Mouse (Mus musculus): Measurements from ENCODE around the gene Pank4. TPM values are rescaled to one million over a fixed set of nuclear protein-coding genes. Genes with fewer than 3 reads are reported as not detected.
A peak's percentile ranks its signal among the peaks of the same experiment; 100 is the strongest.

Pank4 gene
- polyA plus RNA-seq, 1 experiment from 2014 or later: 51.0 TPM

GRCm38 (mm10) chr4:154952461-154953241 is 11.3 kb upstream of the Pank4 start:
- 2% methylated on average over 26 of the region's 26 CpGs for WGBS
- no peak for DNase-seq
- TF ChIP-seq CTCF (IDR thresholded peaks at IDR 0.05; ENCODE audit: low read depth): no peak

GRCm38 (mm10) chr4:154956604-154957003 is 7.3 kb upstream of the Pank4 start:
- no peak for TF ChIP-seq CTCF (IDR thresholded peaks at IDR 0.05; ENCODE audit: low read depth)
- Histone ChIP-seq H3K27me3 (ENCODE audit: insufficient read depth, low read length) (peaks cover 82% of the 10 kb centered on the region), H3K4me3 (ENCODE audit: low read depth, low read length) (no peak overlapping the region), H3K9me3 (ENCODE audit: low read depth, low read length) (no peaks in the 10 kb centered on the region), H3K36me3 (ENCODE audit: insufficient read depth) (no peaks in the 10 kb centered on the region), H3K4me1 (ENCODE audit: insufficient read depth) (peaks cover 11% of the 10 kb centered on the region), H3K27ac (ENCODE audit: low read depth) (no peak overlapping the region), H3K4me2 (no peak overlapping the region), H3K9ac (no peak overlapping the region)
- 39% methylated on average over 9 of the region's 9 CpGs for WGBS
- ATAC-seq (ENCODE audit: insufficient read depth) (no peak), DNase-seq (no peak)

More at GRCm38 (mm10) chr4:154952461-154953241, 11.3 kb upstream of the Pank4 start:
- H3K4me2 ChIP-seq: no peak overlapping the region
- ATAC-seq (ENCODE audit: insufficient read depth): no peak
- H3K4me3 ChIP-seq (ENCODE audit: low read depth, low read length): no peak overlapping the region
- peaks cover 80% of the 10 kb centered on the region for H3K27me3 ChIP-seq (ENCODE audit: insufficient read depth, low read length)
- peaks cover 4% of the 10 kb centered on the region; the same call in 1 of the 2 replicates for H3K4me1 ChIP-seq (ENCODE audit: insufficient read depth)
- H3K36me3 ChIP-seq (ENCODE audit: insufficient read depth): no peaks in the 10 kb centered on the region
- no peak overlapping the region for H3K27ac ChIP-seq (ENCODE audit: low read depth)
- no peak overlapping the region for H3K9ac ChIP-seq
- H3K9me3 ChIP-seq (ENCODE audit: low read depth, low read length): no peaks in the 10 kb centered on the region

GRCm38 (mm10) chr4:154957289-154957993 is 6.5 kb upstream of the Pank4 start:
- no peak for TF ChIP-seq CTCF (IDR thresholded peaks at IDR 0.05; ENCODE audit: low read depth)
- Histone ChIP-seq H3K4me2 (peak overlapping the region; percentile 53; the same call in 1 of the 2 replicates), H3K9me3 (ENCODE audit: low read depth, low read length) (no peaks in the 10 kb centered on the region), H3K36me3 (ENCODE audit: insufficient read depth) (no peaks in the 10 kb centered on the region), H3K4me1 (ENCODE audit: insufficient read depth) (peaks cover 11% of the 10 kb centered on the region), H3K27ac (ENCODE audit: low read depth) (no peak overlapping the region), H3K4me3 (ENCODE audit: low read depth, low read length) (no peak overlapping the region), H3K9ac (no peak overlapping the region; the same call in 1 of the 2 replicates), H3K27me3 (ENCODE audit: insufficient read depth, low read length) (peaks cover 82% of the 10 kb centered on the region)
- ATAC-seq (ENCODE audit: insufficient read depth) (no peak), DNase-seq (peak; percentile 37)
- 35% methylated on average over 13 of the region's 13 CpGs for WGBS

GRCm38 (mm10) chr4:154958171-154958570 is 5.8 kb upstream of the Pank4 start:
- Histone ChIP-seq H3K27me3 (ENCODE audit: insufficient read depth, low read length) (peaks cover 82% of the 10 kb centered on the region), H3K27ac (ENCODE audit: low read depth) (no peak overlapping the region), H3K36me3 (ENCODE audit: insufficient read depth) (no peaks in the 10 kb centered on the region), H3K9ac (peak overlapping the region; percentile 3), H3K9me3 (ENCODE audit: low read depth, low read length) (no peaks in the 10 kb centered on the region), H3K4me1 (ENCODE audit: insufficient read depth) (peaks cover 11% of the 10 kb centered on the region), H3K4me3 (ENCODE audit: low read depth, low read length) (0 out of 2 replicates have a peak overlapping the region, but pooled peaks have one; percentile 7), H3K4me2 (peak overlapping the region; percentile 53)
- no peak for TF ChIP-seq CTCF (IDR thresholded peaks at IDR 0.05; ENCODE audit: low read depth)
- WGBS: 1% methylated on average over 15 of the region's 15 CpGs
- ATAC-seq (ENCODE audit: insufficient read depth): 0 out of 2 replicates have a peak, but pooled peaks have one; percentile 33
- DNase-seq: peak; percentile 70

GRCm38 (mm10) chr4:154958621-154959020 is 5.3 kb upstream of the Pank4 start:
- no peak overlapping the region for H3K4me3 ChIP-seq (ENCODE audit: low read depth, low read length)

GRCm38 (mm10) chr4:154960021-154960689 is 3.8 kb upstream of the Pank4 start:
- TF ChIP-seq CTCF (IDR thresholded peaks at IDR 0.05; ENCODE audit: low read depth): no peak
- Histone ChIP-seq H3K4me2 (peak overlapping the region; percentile 68), H3K27ac (ENCODE audit: low read depth) (no peak overlapping the region), H3K4me3 (ENCODE audit: low read depth, low read length) (peak overlapping the region; percentile 41), H3K9me3 (ENCODE audit: low read depth, low read length) (no peaks in the 10 kb centered on the region), H3K36me3 (ENCODE audit: insufficient read depth) (no peaks in the 10 kb centered on the region), H3K27me3 (ENCODE audit: insufficient read depth, low read length) (peaks cover 67% of the 10 kb centered on the region), H3K4me1 (ENCODE audit: insufficient read depth) (peaks cover 13% of the 10 kb centered on the region), H3K9ac (no peak overlapping the region)
- WGBS: 28% methylated on average over 19 of the region's 20 CpGs
- DNase-seq (no peak), ATAC-seq (ENCODE audit: insufficient read depth) (no peak)

More at GRCm38 (mm10) chr4:154958621-154959020, 5.3 kb upstream of the Pank4 start:
- no peaks in the 10 kb centered on the region for H3K9me3 ChIP-seq (ENCODE audit: low read depth, low read length)
- DNase-seq: no peak
- TF ChIP-seq CTCF (IDR thresholded peaks at IDR 0.05; ENCODE audit: low read depth): no peak
- H3K27me3 ChIP-seq (ENCODE audit: insufficient read depth, low read length): peaks cover 81% of the 10 kb centered on the region
- no peaks in the 10 kb centered on the region for H3K36me3 ChIP-seq (ENCODE audit: insufficient read depth)
- WGBS: 16% methylated on average over 8 of the region's 8 CpGs
- no peak overlapping the region for H3K27ac ChIP-seq (ENCODE audit: low read depth)
- H3K4me1 ChIP-seq (ENCODE audit: insufficient read depth): peaks cover 11% of the 10 kb centered on the region
- no peak overlapping the region; the same call in 1 of the 2 replicates for H3K9ac ChIP-seq
- peak overlapping the region; percentile 53; the same call in 1 of the 2 replicates for H3K4me2 ChIP-seq
- ATAC-seq (ENCODE audit: insufficient read depth): no peak
